Mouse (Mus musculus) heart, adult 8-10 months (tissue): ENCODE results near the gene Dgcr2. TPM values are rescaled to one million over a fixed set of nuclear protein-coding genes. Genes with fewer than 3 reads are reported as not detected.

Source experiments
- DNase-seq: peaks from one replicate; pipeline ENCODE4 v3.0.0; 2022; ENCODE audit warnings: low spot score
- total RNA-seq, 4 experiments: library from RNA; stranded (reverse); gene quantifications; 2 replicates each; pipeline ENCODE4 v1.2.4; 2022

The Dgcr2 gene
- total RNA-seq, 4 experiments from 2014 or later = 44.4 to 51.8 (median 48.7) TPM

DNA sequence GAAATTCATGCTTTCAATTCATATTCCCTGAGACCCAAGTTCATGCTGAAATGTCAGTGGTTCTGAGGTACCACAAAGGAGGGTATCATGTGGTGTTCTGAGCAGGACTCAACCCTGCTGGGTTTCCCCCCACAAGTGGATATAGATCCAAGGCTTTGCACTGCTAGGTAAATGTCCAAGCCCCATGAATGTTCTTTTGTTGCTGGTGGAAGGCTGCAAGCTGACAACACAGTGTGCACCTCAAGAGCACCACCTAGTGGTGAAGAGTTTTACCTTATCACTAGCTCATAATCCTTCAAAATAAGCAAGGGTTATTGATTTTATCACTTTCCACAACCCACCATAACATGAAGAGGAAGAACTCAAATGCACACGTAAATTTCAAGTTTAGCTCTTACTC, 49.4 kb downstream of the Dgcr2 start:
- peak; percentile 55 for DNase-seq

DNA sequence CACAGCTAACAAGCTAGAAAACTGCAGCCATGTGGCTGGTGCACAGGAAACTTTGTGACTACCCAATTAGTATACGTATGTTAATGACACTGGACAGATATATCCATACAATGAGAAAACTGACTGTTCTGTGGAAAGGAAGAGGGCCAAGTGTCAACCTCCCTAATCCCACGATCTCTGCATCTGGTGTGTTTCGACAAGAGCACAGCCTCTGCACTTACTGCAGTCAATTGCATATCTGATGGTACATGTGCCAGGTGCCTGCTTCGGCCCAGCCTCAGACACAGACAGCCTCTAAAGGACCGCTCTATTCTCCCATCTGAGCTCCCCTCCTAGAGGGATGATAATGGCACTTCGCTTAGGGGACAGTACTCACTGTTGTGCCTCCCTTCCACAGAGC, 49.9 kb downstream of the Dgcr2 start:
- DNase-seq = no peak

DNA sequence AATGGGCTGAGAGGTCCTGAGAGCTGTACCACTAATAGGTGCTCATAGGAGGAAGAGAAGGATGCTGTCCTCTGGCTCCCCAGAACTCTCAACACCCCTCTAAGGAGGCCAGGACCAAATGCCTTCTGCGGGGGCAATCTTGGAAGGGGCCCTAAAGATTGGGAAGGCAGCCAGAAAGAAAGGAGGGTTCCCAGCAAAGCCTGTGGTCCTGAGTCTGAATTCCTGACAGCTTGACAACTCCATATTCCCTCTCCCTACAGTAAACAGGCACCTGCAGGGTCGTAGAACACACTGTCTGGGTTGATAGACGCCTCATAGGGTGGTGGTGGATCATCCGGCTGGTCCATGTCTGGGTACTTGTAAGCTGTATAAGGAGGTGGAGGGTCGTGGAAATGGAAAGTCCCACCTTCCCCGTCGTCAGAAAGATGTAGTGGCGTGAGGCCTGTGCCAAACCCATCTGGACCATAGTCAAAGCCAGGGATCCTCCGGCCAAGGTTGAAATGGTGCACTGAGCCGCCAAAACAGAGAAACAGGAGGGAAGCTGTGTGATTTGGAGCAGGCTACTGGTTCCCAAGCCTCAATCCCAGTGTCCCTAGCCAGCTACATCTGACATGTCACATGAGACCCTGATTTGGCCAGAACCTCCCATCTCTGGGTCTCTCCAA, 54.5 kb downstream of the Dgcr2 start:
- no peak for DNase-seq

DNA sequence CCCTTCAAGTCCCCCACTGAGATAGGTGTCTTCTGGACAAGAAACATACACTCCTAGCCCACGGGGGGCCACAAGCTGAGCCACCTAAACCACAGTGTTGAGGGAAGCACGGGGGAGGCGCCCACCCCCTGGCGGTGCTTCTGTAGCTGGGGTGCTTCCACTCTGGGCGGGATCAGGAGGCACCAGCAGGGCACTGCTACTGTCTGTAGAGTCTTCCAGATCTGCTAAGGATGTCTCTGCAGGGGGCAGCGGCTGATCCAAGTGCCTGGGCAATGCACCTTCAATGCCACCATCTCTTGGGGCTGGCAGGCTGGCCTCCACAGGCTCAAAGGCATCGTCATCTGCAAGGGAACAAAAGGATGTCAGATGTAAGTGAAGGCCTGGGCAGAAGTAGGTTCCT, 55.9 kb downstream of the Dgcr2 start:
- no peak for DNase-seq

DNA sequence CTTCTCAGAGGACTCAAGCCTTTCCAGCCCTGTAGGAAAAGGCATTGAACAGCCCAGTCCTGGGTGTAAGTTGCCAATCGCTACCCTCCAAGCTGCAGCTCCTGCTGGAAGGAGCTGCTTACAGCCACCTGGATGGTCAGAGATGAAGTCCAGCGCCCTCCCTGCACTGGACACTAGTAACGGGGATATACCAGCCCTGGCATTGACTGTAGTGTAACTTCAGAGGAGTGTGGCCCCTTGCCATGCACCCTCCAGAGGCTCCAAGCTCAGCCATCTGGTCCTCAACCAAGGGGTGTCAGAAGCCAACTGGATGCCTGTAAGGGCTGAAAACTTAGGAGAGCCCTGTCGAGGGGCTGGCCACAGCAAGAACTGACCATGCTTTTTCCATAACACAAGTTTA, 58.4 kb downstream of the Dgcr2 start:
- DNase-seq = no peak

DNA sequence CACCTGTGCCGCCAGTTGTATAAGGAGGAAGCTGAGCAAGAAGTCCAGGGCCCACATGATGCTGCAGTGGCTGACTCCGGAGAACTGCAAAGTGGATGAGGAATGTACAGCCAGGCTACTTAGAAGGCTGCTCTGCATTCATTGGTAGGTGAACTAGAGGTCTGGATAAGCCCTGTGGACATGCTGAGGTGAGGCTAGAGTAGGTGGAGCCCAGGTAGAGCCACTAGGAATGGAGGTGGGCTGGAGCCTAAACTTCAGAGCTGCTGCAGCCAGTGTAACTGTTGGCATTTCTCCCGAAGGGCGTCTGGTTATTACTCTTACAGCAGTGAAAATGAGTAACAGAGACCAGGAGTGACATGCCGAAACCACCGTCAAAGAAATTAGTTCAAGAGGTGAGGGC, 60.3 kb downstream of the Dgcr2 start, which contains the start of gene Car15:
Gene Car15, minus strand, starts transcription at position 314 of the 400 bp plus-strand sequence.
- no peak for DNase-seq

DNA sequence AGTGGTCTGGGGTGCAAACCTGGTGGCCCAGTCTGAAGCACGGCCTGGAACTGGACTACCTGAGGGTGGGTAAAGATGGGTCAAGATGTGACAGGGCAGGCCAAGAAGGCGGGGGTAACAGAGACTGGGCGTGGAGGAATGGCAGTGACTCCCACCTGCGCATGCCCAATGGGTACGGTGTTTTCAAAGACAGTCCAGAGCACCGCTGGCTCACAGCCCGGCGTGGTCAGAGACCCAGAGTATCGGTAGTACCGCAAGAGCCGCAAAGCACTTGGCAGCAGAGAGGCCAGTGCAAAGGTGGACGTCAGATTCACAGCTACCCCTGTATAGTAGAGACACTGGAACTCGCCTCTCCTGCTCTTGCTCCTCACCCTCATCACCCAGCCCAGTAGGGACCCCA, 62.9 kb downstream of the Dgcr2 start:
- no peak for DNase-seq

DNA sequence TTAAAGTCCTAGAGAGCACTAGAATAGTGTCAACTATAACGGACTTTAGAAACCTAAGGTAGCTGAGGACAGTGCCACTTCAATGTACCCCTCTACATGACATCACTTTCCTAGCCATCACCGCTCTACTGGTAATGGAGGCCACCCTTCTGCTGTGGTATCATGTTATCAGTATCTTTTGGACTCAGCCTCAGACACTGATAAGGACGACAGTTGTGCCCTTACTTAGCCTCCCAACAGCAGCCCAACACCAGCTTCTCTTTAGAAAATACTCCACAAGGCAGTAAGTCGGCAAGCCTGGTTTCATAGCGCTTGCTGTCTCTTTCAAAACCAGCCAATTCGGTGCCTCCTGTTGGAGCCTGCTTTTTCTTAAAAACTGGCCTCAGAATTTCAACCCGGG, 63.8 kb downstream of the Dgcr2 start:
- no peak for DNase-seq

DNA sequence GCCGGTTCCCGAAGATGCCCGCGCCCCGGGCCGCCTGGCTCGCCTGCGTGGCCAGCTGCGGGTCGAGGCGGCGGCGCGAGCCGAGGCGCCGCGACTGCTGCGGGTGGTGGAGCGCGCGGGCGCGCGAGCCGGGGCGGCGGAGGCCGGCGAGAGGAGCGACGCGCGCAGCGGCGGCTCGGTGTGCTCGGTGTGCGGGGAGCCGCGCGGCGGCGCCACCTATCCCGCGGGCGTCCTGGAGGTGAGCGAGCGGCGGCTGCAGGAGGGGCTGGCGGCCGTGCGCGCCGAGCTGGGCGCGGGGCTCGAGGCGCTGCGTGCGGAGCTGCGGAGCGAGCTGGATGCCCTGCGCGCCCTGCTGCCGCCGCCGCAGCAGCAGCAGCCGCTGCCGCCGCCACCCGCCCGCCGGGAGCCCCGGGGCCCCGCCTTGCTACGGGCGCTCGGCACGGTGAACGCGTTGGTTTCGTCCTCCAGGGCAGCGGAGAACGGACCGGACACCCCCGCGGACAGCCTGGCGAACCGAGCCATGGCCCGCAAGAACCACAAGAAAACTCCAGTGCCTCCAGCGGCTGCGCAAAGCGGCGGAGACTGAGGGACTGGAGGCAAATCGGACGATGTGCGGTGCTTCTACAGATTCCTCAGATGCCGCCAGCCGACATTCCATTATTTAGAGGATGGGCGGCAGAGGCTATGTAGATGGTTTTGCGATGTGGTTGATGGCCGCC, 64.5 kb downstream of the Dgcr2 start:
- no peak for DNase-seq

DNA sequence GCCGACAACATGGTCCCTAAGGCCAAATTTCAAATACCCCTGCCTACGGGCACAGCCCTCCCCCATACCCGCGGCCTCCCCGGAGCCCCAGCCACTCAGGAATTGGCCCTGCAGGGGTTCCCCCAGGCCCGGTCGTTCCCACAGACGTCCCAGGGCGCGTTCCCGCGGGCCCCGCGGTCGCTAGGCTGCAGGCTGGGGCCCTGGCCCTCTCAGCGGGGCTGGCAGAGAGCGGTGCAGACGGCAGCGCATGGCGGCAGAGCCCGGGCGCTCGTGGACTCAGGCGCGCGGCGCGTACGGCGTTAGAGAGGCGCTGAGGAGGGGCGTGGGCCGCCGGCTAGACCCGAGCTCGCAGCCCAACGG, 65.1 kb downstream of the Dgcr2 start:
- DNase-seq = no peak

DNA sequence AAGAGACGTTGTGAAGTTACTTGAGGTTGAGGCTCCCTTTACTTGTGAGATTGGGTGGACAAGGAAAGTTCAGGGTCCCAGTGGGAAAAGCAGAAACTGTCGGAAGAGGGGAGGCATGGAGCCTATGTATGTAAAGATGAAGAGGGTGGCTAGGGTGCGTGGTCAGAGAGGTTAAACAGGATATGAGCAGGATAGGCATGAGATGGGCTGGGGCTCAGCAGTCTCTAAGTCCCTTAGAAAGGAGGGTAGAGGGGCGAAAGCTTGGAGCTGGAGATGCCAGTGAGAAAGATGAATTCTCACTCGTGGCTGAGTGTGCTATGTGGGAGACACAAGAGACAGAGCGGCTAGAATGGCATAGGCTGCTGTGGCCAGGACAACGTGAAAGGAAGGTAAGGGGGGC, 65.5 kb downstream of the Dgcr2 start, which contains the start of gene B830017H08Rik:
Gene B830017H08Rik, plus strand, starts transcription at position 301 of the 400 bp plus-strand sequence.
- DNase-seq = no peak

DNA sequence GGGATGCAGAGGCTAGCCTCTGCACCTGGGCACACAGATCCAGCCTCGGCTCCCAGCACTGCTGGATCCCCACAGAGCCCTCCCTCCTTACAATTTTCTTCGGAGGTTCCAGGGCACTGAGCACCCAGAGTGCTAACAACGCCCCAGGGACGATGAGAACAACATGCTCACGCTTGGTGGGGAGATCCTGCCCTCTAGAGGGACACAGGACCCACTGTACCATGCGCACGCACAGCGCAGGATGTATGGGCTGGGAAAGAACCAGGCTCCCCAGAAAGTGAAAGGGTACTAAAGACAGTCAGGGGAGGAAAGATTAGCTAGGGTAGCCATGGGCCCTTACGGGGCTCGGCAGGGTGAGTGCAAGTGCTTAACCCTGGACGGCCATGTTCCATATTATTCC, 66.6 kb downstream of the Dgcr2 start:
- DNase-seq = no peak

DNA sequence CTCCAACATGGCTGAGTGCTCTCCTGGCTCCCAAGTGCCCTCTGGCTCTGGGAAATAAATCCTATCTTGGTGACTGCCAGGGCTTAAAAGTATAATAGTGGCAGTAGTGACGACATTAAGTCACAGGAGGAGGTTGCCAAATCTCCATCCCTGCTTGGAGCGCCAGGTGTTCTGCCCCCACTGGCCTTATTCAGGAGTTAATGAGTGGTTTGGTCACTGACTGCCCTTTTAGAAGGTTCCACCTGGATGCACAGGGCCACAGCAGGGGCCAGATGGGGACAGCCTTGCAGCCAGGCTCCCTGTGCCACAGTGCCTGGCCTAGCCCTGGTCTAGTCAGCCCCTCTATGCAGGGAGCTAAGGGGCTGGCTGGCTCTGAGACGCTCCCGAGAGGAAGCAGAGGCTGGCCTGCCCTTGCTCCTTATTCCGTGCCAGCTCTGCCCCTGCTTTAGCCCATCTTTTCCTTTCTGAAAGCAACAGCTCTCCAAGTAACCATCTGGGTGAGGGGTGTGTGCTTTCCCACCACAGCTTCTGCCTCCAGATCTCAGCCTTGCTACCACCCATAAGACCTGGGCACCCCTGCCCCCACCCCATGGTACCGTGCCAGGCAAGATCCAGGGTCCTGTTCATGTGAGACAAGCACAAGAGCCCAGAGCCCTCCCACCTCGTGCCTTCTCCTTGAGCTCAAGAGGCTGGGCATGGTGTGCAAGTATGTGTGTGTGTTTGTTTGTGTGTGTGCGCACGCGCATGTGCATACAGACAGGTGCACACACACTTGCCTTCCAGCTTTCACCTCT, 67.8 kb downstream of the Dgcr2 start:
- no peak for DNase-seq

DNA sequence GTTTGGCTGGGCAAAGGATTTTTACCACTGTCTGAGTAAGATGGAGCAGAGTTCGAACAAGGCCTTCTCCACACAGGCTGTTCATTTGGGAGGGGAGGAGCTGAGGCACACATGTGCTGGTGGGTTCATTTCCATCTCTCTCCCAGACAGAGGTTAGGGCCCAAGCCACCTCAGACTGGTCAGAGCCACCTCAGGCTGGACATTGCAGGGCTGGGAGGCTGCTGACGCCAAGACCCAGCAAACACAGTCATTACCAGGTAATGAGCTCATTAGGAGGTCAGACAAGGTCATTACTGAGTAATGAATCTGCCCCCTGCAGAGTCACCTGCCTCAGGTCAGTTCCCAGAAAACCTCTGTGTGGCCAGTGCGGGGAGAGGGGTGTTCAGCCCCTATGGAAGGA, 69.5 kb downstream of the Dgcr2 start:
- DNase-seq = no peak

DNA sequence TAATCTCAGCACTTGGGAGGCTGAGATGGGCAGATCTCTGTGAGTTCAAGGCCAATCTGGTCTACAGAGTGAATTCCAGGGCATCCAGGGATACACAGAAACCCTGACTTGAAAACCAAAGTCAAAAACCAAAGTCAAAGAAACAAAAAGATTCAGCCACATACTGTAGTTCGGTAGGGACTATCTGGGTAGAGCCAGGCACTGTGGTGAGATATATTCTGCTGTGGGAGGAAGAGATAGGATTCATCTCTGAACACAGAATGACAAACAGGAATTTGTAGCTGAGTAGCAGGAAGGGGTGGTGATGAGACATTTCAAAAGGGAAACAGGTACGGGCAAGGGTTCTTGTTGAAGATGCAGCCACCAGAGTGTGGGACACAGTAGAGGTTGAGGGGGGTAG, 70.1 kb downstream of the Dgcr2 start:
- no peak for DNase-seq

DNA sequence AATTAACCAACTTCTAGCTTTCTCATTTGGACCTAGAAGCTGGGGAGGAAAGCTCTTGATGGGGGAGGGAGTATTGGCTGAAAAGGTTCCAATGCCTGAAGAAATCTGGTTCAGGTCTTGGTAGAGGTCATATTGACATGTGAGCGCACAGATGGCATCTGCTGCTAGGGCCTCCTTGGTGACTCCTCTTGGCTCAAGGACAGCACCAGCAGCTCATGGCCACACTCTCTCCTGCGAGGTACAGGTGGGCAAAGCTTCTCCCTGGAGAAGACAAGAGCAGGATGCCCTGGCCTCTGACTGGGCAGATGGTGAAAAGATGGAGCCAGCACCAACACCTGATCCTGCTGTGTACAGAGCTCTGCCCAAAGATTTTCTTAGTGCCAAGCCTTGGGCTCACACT, 71.9 kb downstream of the Dgcr2 start:
- DNase-seq = no peak

DNA sequence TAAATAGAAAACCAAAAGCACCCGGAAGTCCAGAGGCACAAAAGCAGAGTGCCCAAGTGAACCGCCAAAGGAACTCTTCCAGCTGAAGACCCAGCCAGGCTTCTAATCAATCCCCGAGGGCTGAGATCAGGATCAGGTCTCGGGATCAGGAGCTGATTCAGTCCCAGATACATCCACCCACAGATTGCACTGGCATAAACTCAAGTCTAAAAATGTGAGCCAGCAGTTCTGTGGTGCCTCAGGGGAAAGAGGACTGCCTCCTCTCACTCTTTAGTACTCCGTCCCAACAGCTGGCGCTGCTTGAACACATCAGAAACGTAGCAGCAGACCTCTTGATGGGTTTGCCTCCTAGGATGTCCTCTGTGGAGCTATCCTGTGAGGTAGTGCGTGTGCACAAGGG, 81.8 kb downstream of the Dgcr2 start:
- no peak for DNase-seq

DNA sequence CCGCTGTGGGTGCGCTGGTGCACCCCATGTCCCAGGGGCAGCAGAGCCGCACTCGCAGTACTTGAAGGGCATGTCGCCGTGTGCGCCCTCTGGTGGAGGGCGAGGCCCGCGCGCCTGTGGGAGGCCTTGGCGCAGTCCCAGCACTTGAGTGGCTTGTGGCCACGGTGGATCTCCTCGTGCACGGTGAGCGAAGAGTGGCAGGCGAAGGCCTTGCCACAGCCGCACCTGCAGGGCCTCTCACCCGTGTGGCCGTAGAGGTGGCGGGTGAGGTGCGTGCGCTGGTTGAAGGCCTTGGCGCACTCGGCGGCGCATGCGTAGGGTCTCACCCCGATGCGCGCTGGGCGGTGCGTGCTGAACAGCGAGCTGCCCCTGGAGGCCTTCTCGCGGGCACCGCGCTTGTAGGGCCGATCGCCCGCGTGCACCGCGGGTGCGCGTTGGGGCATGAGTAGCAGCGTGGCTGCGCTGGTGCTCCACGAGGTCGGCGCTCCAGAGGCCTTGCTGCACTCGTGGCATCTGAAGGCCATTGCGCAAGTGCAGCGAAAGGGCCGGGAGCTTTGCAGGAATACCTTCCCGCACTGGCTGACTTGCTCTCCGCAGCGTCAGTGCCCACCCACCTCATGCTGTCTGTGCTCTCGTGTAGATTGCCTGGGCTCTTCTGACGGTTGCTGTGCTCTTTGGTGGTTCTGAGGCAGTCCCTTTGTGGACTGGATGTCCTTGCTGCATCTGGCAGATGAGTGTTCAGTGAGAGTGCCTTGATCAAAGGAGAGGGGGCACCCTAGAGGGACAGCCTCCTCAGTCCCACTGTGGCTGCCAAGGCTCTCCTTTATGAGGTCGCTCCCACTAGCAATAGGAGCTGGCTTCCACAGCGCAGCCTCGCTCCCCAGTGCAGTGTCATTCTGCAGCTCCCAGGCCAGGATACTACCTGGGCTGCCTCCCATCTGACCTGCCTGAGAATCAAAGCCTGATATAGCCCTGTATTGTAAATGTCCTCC, 82.7 kb downstream of the Dgcr2 start:
- no peak for DNase-seq

DNA sequence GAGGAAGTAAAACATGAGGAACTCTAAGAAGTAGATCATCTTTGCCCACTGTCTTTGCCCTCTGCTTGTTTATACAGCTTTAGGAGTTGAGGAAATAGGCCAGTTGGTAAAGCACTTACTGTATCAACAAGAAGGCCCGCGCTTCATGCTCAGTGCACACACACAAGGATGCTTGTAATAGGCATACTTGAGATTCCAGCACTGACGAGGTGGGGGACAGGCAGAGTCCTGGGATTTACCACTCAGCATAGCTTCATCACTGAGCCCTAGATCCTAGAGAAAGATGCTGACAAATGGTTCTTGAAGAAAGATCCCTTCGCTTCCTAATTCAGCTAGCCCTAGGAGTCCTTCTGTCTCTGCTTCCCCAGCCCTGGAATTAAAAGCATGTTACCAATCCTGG, 85.2 kb downstream of the Dgcr2 start:
- no peak for DNase-seq

DNA sequence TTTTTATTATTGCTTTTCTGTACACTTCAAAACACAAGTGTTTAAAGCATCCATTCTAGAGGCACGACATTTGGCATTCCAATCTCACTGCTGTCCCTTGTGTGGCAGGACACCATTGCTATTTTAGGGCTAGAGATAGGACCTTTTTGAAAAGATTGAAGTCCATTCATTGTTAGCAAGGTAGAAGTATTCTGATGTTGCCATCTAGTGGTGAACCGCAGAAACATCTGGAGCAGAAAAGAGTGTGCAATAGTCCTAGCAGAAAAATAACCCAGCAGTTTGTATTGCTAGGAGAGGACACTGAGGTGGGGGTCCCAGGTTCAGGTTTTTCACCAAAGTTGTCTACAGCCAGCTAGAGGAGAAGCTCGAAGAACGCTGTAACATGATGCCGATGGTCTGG, 86.2 kb downstream of the Dgcr2 start:
- DNase-seq = peak; percentile 69

DNA sequence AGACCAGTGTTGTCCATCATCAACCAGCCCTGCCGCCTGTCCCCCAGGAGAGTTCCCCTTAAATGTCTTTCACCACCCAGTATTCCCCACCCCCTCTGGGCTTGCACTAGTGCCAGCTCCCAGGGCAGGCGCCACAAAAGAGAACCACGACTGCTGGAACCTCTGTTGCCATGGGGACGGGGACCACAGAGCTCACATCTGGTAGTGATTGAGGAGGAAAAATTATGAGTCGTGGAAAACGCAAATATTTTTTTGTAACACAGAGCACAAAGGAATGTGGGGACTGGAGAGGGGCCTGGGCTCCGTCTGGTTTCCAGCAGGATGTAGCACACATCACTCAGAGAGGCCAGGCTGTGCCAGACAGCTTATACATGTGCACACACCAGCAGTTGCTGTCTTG, 88.7 kb downstream of the Dgcr2 start:
- no peak for DNase-seq

DNA sequence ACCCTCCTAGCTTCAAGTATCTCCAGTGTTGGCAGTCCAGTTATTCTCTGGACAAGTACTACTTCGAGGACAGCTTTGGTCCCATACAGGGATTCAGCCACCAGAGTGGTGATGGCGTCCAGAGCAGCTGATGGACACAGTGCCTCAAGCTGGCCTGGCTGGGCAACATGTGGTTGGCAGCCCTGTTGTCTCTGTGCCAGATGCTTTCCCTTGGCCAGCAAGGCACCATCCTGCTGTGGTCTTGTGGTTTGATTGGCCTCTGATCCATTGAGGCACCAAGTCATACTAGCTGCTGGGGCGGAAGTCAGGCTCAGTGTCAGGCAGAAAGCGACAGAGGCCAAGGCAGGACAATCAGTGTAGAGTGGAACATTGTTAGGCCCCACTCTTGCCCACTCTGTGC, 89.2 kb downstream of the Dgcr2 start:
- DNase-seq = no peak
